Mouse (Mus musculus) small intestine, adult 2 months (tissue): ENCODE data around the gene Pcgf1.

Experiments used
- CTCF ChIP-seq: fragments of 200-500 bp; IDR thresholded peaks from 2 replicates; pipeline ENCODE4 v1.5.1; 2012; ENCODE audit warnings: low read depth, mild to moderate bottlenecking, control low read depth, inconsistent platforms, low read length, moderate library complexity, mixed read lengths; ENCODE audit not compliant: insufficient replicate concordance, insufficient read length; ENCODE audit errors: extremely low read depth
- POLR2A ChIP-seq: fragments of 200-500 bp; IDR thresholded peaks from 2 replicates; pipeline ENCODE4 v1.6.1; 2012; ENCODE audit warnings: low read depth, mild to moderate bottlenecking, control low read depth, inconsistent platforms, low read length, moderate library complexity

- TF ChIP-seq POLR2A: no peak
- TF ChIP-seq CTCF: no peak
Measured at GRCm38 (mm10) chr6:83111510-83112136, 34.0 kb downstream of the Pcgf1 start.
